Mouse (Mus musculus): ENCODE measurements at regions not wholly inside any gene's neighbourhood (a gene's known extent, or its start where the extent isn't known, plus 50 kb on each side); places are given as distances from the start of the nearest gene placed in this dataset.

DNA sequence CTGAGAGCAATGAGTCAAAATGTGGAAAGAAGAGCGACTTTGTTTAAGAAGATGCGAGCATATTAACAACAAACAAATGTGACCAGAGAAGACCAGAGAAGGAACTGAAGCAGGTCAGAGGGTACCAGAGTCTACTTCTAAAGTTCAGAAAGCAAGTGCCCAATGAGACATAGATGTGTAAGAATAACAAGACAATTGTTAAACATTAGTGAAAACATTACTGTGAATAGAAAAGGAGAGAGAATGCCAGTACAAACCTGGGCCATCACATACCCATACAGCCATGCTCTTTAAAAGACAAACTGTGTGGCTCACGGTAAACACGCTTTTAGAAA is 214.8 kb upstream of the Tbl1xr1 start:
- H3K9ac ChIP-seq: no peak overlapping the region
- H3K4me1 ChIP-seq: no peaks in the 10 kb centered on the region
- no peak for ATAC-seq (ENCODE audit: insufficient read depth, low FRiP score, low read depth)
- H3K4me2 ChIP-seq: no peak overlapping the region
- 72% methylated on average over 4 of the region's 4 CpGs for WGBS
- H3K27ac ChIP-seq: no peak overlapping the region
- no peaks in the 10 kb centered on the region for H3K36me3 ChIP-seq
- H3K4me3 ChIP-seq (replicated peaks): no peak overlapping the region
- H3K9me3 ChIP-seq: no peaks in the 10 kb centered on the region
- H3K27me3 ChIP-seq (replicated peaks): no peaks in the 10 kb centered on the region

DNA sequence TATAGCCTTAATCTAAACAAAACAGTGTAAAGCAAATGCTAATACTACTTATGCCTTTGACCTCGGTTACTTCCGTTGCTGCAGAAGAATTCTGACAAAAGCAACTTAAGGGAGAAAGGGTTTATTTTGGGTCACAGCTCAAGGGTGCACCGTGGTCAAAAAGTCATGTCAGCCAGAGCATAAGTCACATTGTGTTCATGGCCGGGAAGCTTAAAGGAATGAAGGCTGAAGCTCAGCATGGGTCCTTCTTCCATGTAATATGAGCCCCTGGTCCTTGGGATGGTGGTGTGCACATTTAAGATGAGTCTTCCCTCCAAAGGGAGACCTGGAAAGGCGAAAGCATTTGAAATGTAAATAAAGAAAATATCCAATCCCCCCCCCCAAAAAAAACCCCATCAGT is 212.1 kb upstream of the Tbl1xr1 start:
- no peak overlapping the region for H3K9ac ChIP-seq
- 50% methylated on average over 5 of the region's 5 CpGs for WGBS
- no peak overlapping the region for H3K27ac ChIP-seq
- no peaks in the 10 kb centered on the region for H3K9me3 ChIP-seq
- ATAC-seq (ENCODE audit: insufficient read depth, low FRiP score, low read depth): no peak
- H3K4me2 ChIP-seq: no peak overlapping the region
- no peak overlapping the region for H3K4me3 ChIP-seq (replicated peaks)
- no peaks in the 10 kb centered on the region for H3K27me3 ChIP-seq (replicated peaks)
- no peaks in the 10 kb centered on the region for H3K4me1 ChIP-seq
- H3K36me3 ChIP-seq: no peaks in the 10 kb centered on the region

DNA sequence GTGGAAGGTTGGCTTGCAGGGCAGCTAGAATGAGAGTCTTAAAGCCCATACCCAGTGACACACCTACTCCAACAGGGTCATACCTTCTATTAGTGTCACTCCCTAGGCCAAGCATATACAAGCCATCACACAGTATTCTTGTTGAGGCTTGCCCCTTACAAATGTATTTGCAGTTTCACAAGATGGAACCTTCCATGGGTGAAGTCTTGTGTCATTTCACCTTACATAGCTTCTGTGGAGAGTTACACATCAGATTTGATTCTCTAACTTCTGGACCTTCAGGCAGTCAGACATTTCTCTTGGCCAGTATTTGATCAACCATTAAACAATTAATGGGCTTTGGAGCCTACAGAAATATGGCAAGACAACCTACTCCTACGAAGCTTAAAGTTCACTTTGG is 210.6 kb upstream of the Tbl1xr1 start:
- ATAC-seq (ENCODE audit: insufficient read depth, low FRiP score, low read depth): no peak
- H3K4me2 ChIP-seq: no peak overlapping the region
- no peaks in the 10 kb centered on the region for H3K27me3 ChIP-seq (replicated peaks)
- WGBS: 89% methylated on average over 1 of the region's 1 CpGs
- no peaks in the 10 kb centered on the region for H3K36me3 ChIP-seq
- H3K4me3 ChIP-seq (replicated peaks): no peak overlapping the region
- no peak overlapping the region for H3K27ac ChIP-seq
- no peaks in the 10 kb centered on the region for H3K4me1 ChIP-seq
- no peak overlapping the region for H3K9ac ChIP-seq
- H3K9me3 ChIP-seq: no peaks in the 10 kb centered on the region

DNA sequence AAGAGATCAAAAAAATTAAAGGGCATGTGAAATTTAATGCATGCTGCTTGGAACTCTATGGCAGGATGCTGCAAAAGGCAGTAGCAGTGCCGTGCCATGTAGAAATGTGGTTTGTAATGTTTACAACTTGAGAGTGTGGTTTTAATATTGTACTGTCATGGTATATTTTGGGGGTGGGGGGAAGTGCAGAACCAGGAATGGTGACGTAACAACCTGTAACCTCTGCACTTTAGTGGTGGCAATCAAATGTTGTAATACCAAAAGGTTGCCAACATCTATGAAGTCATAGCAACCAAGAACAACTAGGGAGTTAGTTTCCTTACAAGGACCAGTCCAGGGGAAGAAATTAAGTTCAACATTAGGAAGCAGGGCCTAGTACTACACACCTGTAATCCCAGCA is 198.1 kb upstream of the Tbl1xr1 start:
- no peak for ATAC-seq (ENCODE audit: insufficient read depth, low FRiP score, low read depth)
- no peaks in the 10 kb centered on the region for H3K9me3 ChIP-seq
- H3K4me1 ChIP-seq: no peaks in the 10 kb centered on the region
- no peak overlapping the region for H3K27ac ChIP-seq
- no peak overlapping the region for H3K9ac ChIP-seq
- H3K36me3 ChIP-seq: no peaks in the 10 kb centered on the region
- WGBS: 72% methylated on average over 2 of the region's 2 CpGs
- H3K4me2 ChIP-seq: no peak overlapping the region
- H3K4me3 ChIP-seq (replicated peaks): no peak overlapping the region
- H3K27me3 ChIP-seq (replicated peaks): no peaks in the 10 kb centered on the region

DNA sequence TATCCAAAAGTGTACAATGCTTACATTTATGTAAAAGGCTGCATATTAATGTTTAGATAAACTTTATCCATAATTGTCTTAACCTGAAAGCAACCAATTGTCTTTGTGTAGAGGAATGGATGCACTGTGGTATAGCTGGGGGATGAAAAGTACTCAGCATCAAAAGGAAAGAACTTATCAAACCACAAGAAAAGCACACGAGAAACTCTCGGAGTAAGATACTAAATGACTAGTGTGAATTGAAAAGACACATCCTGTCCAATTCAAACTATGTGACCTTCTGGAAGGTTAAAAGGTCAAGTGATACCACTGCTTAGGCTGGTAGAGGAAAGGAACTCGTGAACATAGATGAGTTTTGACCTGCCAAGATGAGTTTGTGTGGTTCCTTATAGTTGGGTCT is 192.2 kb upstream of the Tbl1xr1 start:
- Histone ChIP-seq H3K4me1 (no peaks in the 10 kb centered on the region), H3K9ac (no peak overlapping the region), H3K27me3 (replicated peaks) (no peaks in the 10 kb centered on the region), H3K9me3 (no peaks in the 10 kb centered on the region), H3K36me3 (no peaks in the 10 kb centered on the region), H3K27ac (no peak overlapping the region), H3K4me3 (replicated peaks) (no peak overlapping the region), H3K4me2 (no peak overlapping the region)
- ATAC-seq (ENCODE audit: insufficient read depth, low FRiP score, low read depth): no peak
- 68% methylated on average over 3 of the region's 3 CpGs for WGBS

DNA sequence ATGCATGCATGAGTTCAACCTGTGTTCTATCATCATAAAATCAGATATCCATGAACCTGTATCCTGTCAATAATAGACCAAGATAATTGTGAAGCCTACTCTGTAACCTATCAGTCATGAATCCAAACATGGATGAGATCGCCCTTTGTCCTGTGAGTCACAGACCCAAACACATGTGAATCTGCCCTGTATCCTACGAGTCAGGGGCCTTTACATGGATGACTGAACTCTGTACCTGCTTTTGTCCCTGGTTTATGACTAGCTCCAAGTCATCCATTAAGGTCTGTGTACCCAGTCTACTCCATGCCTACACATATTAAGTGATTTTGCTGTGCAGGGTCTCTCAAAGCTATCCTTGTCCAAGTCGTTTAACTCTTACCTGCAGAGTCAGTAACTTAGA is 187.7 kb upstream of the Tbl1xr1 start:
- H3K9ac ChIP-seq: no peak overlapping the region

DNA sequence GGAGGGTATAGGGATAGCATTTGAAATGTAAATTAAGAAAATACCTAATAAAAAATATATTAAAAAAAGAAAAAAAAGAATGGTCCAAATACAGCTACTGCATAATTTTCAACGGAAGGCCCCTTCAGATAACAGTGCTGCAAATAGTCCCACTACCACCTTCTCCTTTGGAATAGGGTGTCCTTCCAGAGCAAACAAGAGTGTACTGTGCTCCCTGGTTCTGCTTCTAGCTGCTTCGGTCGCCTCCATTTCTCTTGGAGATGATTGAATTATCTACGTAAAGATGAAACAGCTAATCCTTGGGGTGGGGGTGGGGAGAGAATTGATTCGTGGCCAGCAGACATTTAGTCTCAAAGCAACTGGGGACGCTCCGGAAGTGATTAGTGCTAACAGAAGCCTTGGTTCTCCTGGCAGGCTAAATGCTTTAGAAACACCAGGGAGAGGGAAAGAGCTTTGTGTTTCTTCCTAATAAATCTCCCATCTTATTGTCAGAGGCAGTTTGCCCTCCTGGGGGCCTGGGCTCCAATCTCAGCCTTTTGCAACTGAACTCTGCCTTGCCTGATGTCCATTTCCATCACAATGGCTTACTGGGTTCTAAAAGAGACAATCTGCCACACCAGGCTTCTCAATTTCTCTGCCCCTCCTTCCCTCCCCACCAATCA is 184.5 kb upstream of the Tbl1xr1 start:
- Histone ChIP-seq H3K9me3 (no peaks in the 10 kb centered on the region), H3K27me3 (replicated peaks) (no peaks in the 10 kb centered on the region), H3K27ac (no peak overlapping the region), H3K4me2 (no peak overlapping the region), H3K4me3 (replicated peaks) (no peak overlapping the region), H3K4me1 (no peaks in the 10 kb centered on the region), H3K9ac (no peak overlapping the region), H3K36me3 (no peaks in the 10 kb centered on the region)
- 45% methylated on average over 7 of the region's 7 CpGs for WGBS
- ATAC-seq (ENCODE audit: insufficient read depth, low FRiP score, low read depth): no peak

More for the DNA sequence above, 187.7 kb upstream of the Tbl1xr1 start:
- H3K36me3 ChIP-seq: no peaks in the 10 kb centered on the region
- no peaks in the 10 kb centered on the region for H3K27me3 ChIP-seq (replicated peaks)
- 84% methylated on average over 3 of the region's 3 CpGs for WGBS
- no peak overlapping the region for H3K27ac ChIP-seq
- no peaks in the 10 kb centered on the region for H3K4me1 ChIP-seq
- no peak overlapping the region for H3K4me3 ChIP-seq (replicated peaks)
- no peak for ATAC-seq (ENCODE audit: insufficient read depth, low FRiP score, low read depth)
- H3K4me2 ChIP-seq: no peak overlapping the region
- no peaks in the 10 kb centered on the region for H3K9me3 ChIP-seq

DNA sequence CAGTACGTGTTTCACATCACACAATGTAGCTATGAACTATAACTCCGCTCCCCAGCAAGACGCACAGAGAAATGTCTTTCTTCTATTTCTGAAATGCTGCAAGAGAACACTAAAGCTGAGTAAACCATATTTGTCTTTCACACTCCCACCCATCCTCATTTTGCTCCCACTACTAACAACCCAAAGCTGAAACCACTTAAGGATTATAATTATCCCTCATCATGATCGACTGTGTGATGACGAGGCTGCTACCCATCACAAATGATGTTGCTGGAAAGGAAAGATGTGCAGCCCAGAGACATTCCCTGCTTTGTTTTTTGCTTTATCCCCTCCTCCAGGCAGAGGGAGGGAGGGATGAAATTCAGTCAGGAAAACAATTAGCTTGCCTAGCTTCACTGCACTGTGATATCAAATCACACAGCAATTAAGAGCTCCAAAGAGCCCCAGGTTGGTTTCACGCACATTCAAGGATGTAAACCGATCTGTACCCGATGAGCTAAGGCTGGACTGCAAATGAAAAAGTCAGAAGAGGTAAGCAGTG is 183.5 kb upstream of the Tbl1xr1 start:
- Histone ChIP-seq H3K4me1 (no peaks in the 10 kb centered on the region), H3K4me3 (replicated peaks) (no peak overlapping the region), H3K9ac (no peak overlapping the region), H3K27ac (no peak overlapping the region), H3K9me3 (no peaks in the 10 kb centered on the region), H3K36me3 (no peaks in the 10 kb centered on the region), H3K27me3 (replicated peaks) (no peaks in the 10 kb centered on the region), H3K4me2 (no peak overlapping the region)
- WGBS: 55% methylated on average over 8 of the region's 8 CpGs
- ATAC-seq (ENCODE audit: insufficient read depth, low FRiP score, low read depth): no peak

DNA sequence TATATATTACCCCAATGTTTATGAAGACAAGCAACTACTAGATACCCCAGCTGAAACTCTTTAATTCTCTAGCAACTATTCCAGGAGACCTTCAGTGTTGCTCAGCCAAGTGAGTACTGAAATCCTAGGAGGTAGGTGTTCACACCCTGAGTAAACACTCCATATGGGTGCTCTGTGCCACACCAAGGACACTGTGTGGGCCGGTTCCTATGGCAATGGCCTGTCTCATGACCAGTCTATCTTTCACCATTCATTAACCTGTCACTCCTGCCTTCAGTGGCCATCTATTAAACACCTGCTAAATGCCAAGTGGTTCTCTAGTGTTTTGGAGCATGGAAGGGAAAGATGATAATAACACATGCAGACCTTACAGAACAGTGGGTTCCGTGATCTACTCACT is 180.9 kb upstream of the Tbl1xr1 start:
- H3K36me3 ChIP-seq: no peaks in the 10 kb centered on the region
- ATAC-seq (ENCODE audit: insufficient read depth, low FRiP score, low read depth): peak; percentile 81
- no peaks in the 10 kb centered on the region for H3K27me3 ChIP-seq (replicated peaks)
- no peak overlapping the region for H3K27ac ChIP-seq
- H3K4me1 ChIP-seq: no peaks in the 10 kb centered on the region
- WGBS: 73% methylated on average over 2 of the region's 2 CpGs
- no peak overlapping the region for H3K4me3 ChIP-seq (replicated peaks)
- H3K9ac ChIP-seq: no peak overlapping the region
- no peaks in the 10 kb centered on the region for H3K9me3 ChIP-seq
- H3K4me2 ChIP-seq: no peak overlapping the region

DNA sequence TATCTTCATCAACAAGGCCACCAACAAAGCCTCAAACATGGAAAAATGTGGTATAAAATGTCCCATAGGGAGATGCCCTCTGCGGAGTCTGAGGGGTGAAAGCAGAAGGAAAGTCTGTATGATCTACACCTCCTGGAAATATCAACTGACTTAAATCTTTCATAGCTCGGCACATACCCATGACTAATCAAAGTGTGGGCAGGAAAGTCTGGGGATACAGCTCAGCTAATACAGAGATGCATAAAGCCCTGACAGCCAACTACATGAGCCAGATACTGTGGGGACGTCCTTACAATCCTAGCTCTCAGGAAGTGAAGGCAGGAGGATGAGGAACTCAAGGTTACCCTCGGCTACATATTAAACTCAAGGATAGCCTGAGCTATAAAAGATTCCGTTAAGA is 178.2 kb upstream of the Tbl1xr1 start:
- Histone ChIP-seq H3K4me1 (no peaks in the 10 kb centered on the region), H3K27ac (no peak overlapping the region), H3K4me2 (no peak overlapping the region), H3K9ac (no peak overlapping the region), H3K9me3 (no peaks in the 10 kb centered on the region), H3K4me3 (replicated peaks) (no peak overlapping the region), H3K27me3 (replicated peaks) (no peaks in the 10 kb centered on the region), H3K36me3 (no peaks in the 10 kb centered on the region)
- WGBS: 66% methylated on average over 5 of the region's 5 CpGs
- no peak for ATAC-seq (ENCODE audit: insufficient read depth, low FRiP score, low read depth)

DNA sequence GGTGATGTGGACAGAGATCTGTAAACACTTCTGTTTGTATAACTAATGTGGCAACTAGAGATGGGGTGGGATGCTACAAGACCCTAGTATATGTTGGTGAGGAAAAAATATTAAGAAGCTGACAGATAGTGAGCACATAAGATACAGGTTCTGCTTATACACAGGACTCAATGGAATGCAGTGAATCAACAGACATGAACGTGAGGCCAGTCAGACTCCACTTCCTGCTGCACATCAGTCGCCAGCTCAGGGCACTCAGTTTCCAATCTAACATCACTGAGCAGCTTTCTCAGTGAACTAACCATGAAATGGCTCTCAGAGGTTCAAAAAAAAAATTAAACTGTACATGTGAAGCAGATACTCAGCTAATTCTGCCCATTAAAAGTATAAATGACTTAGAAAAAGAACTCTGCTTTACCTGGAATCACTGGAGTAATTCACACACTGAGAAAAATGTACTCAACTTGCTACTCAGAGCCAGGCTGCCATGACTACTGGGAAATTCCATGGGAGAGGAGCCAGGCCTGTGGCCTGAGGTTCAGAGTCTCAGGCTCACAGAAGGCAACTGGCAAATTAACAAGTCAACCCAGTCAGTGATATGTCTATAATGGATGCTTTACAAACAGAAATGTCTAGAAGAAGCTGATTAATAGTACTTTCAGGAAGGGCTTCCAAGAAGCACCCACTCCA is 170.9 kb upstream of the Tbl1xr1 start:
- Histone ChIP-seq H3K4me1 (no peaks in the 10 kb centered on the region), H3K9ac (no peak overlapping the region), H3K9me3 (no peaks in the 10 kb centered on the region), H3K27ac (no peak overlapping the region), H3K4me3 (replicated peaks) (no peak overlapping the region), H3K27me3 (replicated peaks) (no peaks in the 10 kb centered on the region), H3K4me2 (no peak overlapping the region), H3K36me3 (no peaks in the 10 kb centered on the region)
- no peak for ATAC-seq (ENCODE audit: insufficient read depth, low FRiP score, low read depth)
- 25% methylated on average over 2 of the region's 2 CpGs for WGBS

DNA sequence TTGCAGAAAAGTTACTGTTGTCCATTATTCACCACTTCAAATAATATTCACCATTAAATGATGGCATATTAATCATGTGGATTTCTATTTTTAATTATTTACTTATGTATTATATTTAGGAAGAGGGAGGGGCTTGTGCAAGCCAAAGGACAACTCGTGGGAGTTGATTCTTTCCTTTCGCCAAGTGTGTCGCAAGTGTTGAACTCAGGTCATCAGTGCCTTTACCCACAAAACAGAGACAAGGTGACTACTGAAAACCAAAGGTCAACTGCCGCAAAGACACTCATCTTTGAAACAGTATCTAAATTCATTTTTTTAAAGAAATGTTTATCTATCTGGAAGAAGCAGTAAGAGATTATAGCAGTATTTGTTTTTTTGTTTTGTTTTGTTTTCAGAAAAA is 167.6 kb upstream of the Tbl1xr1 start:
- WGBS: 90% methylated on average over 4 of the region's 4 CpGs
- H3K9me3 ChIP-seq: no peaks in the 10 kb centered on the region
- H3K27me3 ChIP-seq (replicated peaks): no peaks in the 10 kb centered on the region
- no peaks in the 10 kb centered on the region for H3K4me1 ChIP-seq
- H3K9ac ChIP-seq: no peak overlapping the region
- H3K36me3 ChIP-seq: no peaks in the 10 kb centered on the region
- H3K4me2 ChIP-seq: no peak overlapping the region
- H3K4me3 ChIP-seq (replicated peaks): no peak overlapping the region
- H3K27ac ChIP-seq: no peak overlapping the region
- ATAC-seq (ENCODE audit: insufficient read depth, low FRiP score, low read depth): no peak
